Mouse (Mus musculus): ENCODE results near the gene Gm17651.

GRCm38 (mm10) chr3:97691443-97692017 is 17.0 kb upstream of the Gm17651 start:
- TF ChIP-seq POLR2A (IDR thresholded peaks at IDR 0.05; ENCODE audit: borderline replicate concordance, extremely low read depth, insufficient read depth, insufficient read length, poor library complexity, severe bottlenecking), result no peak
- TF ChIP-seq CTCF (IDR thresholded peaks at IDR 0.05; ENCODE audit: borderline replicate concordance, extremely low read depth, insufficient read depth, insufficient read length), result no peak
